Mouse (Mus musculus) mesoderm, embryonic 11.5 days (tissue): ENCODE measurements around the gene Abhd6.
"Not testable (repeated sequence)": the region's sequence is repeated elsewhere in the genome, so short reads cannot be mapped to it uniquely, and the experiment has no call there.

Experiments
- DNase-seq: peaks from one replicate; pipeline ENCODE4 v3.0.0-alpha.2; 2012; ENCODE audit warnings: low read depth, low spot score

Gene Abhd6

GRCm38 (mm10) chr14:7999030-7999429 is 3.7 kb upstream of the Abhd6 start:
- DNase-seq: no peak

- no peak for DNase-seq
These were observed 3.3 kb upstream of the Abhd6 start for GRCm38 (mm10) chr14:7999435-7999834.

DNA sequence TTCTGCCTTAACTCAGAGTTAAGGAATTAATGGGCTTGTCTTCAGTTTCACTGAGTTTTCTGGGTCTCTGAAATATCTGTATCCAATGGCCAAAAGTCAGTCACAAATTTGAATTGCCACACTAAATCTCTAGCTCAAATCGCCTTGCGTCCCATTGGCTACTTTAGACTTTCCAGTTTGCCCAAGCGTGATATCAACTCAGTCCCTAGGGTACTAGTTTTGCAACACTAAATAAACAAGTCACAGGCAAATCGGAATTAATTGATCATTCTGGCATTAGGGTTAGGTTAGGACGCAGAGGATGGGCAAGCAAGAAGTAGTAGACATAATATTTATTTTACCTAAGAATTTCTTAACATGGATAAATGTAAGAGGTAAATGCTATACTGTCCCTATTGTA is 2.5 kb upstream of the Abhd6 start:
- no peak for DNase-seq

DNA sequence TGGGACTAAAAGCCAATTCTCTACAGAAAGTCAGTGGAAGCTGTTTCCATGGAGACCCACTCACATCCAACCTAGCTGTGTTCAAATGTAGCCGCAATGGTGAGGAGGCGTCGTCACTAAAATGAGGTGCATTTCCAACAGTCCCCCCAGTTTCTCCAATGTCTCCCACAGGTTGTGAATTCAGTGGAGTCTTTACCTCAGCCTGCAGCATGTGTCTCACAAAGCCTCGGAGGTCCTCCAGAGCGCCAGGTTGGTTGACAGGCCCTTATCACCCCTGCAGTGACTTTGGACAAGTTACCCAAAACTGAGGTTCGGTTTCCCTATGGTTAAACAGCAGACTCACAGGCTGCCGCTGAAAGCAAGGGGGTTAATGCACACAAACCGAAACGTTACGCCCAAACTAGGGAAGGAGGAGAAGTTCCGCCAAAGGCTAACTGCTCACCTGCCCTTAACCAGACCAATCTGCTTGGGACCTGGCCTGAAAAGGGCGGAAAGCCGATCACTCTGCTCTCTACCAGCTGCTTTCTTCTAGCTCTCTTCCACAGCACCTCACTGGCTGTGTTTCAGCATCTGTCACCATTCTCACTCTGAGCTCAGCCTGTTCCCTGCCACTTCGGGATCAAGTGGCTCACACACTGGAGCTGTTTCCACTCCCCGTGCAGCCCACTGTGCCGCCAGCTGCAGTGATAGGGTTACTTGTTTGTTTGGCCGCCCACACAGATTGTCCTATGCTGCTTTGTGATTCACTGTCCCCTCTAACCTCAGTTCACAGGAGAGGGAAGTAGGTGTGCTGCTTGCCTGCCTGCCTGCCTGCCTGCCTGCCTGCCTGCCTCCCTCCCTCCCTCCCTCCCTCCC is 1.6 kb upstream of the Abhd6 start:
- no peak for DNase-seq

- DNase-seq: no peak
These were observed 480 bp downstream of the Abhd6 start for GRCm38 (mm10) chr14:8003093-8003670.

- DNase-seq: no peak
These were observed 1.3 kb downstream of the Abhd6 start for GRCm38 (mm10) chr14:8003727-8004670.

GRCm38 (mm10) chr14:8006061-8006460 is 3.4 kb downstream of the Abhd6 start:
- not testable (repeated sequence) for DNase-seq

- no peak for DNase-seq
These were observed 4.4 kb downstream of the Abhd6 start for GRCm38 (mm10) chr14:8007084-8007483.

GRCm38 (mm10) chr14:8007486-8007885 is 4.8 kb downstream of the Abhd6 start:
- no peak for DNase-seq

DNA sequence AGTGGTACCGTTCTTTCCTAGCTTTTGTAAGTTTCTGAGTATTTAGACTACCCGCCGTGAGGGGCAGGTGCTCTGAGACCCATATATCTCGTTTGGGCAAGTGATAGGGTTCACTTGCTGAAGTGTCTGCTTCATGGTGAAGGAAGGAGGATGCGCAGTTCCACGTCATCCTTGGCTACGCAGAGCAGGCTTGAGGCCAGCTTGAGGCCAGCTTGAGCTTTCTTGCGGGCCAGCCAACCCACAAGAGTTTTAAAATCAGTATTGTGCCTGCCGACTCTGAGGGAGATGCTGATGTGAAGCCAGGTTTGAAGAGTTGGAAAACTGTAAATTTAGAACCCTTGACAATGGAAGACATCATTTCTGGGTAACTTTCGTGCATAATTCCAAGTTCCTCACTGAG is 5.2 kb downstream of the Abhd6 start:
- DNase-seq: no peak

DNA sequence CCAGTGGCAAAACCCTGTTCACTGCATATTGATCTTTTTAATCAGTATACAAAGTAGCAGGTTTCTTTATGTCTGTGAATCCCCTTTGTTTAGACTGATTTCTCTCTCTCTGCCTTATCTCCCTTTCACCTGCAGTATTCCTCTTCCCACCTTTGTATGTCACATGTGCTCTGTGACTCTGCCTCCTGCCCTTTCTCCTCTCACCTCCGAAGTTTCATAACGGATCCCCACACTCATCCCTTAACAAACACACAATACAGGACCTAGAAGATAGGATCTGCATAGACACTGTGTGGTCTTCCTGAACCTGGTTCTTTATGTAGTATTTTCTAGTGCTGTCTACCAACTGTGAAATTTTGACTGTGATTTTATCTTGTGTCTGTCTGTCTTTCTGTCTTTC is 8.6 kb downstream of the Abhd6 start:
- no peak for DNase-seq

DNA sequence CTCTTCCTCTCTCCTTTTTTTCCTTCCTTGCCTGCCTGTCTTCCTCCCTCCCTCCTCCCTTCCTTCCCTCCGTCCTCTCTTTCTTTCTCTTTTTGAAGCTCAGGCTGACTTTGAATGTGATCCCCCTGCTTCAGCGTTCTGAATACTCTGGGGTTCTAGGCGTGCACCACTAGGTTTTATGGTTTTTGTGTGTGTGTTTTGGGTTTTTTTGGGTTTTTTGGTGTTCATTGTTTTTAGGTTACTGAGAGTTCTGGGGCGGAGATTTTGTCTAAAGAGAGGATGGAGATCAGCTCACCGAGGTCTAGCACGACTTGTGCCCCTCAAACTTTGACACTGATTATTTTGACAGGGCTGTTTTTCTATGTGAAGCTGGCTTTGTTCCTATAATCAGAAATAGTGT is 9.2 kb downstream of the Abhd6 start:
- DNase-seq: no peak

DNA sequence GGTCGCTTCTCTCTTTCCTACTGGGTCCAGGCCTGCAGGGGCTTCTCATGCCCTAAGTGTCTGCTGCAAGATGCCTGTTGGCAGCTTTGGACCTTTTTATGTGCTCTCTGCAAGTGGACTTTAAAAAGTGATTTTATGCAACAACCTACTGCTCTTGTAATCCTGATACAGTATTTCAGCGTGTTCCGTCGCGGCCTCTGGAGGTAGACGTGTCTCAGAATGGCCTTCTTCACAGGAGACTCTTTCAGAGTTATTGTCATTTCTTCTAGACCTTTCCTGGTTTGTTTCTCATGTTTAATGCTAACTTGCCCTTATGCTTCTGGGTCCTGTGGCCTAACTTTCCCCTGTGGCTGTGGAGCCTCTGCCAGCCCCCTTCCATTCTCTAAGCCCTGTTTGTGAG is 13.1 kb downstream of the Abhd6 start:
- DNase-seq: no peak

DNA sequence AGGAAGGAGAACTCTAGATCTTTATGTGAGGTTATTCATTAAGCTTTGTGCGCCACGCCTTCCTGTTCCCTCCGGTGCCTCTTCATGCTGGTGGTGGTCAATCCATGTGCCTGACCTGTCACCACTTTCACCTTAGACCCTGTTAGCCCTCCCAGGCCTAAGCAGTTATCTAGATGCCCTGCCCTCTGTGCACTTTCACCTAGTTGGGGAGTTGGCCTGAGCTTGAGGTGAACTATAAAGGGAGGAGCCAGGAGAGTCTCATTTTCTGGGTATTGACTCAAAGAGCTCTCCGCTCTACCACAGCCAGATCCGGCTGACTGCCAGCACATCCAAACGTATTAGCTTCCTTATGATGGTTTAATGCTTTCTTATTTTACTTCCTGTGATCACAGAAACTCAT is 13.6 kb downstream of the Abhd6 start:
- DNase-seq: no peak

DNA sequence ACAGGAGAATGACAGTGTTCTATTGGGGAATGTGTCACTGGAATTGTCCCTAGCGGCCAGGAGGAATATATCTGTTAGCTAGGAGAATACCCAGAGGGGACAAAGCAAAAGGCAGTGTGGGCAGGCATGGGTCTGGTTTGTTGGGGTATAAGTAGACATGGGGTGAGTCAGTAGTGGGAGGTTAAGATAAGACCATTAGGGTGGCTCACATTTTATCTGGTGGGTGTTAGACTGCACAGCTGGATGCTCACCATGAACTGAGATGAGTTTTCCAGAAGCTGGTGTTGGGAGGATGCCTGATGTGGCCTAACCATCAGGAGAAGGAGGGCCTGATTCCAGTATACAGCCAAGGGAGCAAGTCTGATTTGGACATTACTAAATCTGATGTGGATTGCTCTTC is 14.2 kb downstream of the Abhd6 start:
- DNase-seq: no peak

DNA sequence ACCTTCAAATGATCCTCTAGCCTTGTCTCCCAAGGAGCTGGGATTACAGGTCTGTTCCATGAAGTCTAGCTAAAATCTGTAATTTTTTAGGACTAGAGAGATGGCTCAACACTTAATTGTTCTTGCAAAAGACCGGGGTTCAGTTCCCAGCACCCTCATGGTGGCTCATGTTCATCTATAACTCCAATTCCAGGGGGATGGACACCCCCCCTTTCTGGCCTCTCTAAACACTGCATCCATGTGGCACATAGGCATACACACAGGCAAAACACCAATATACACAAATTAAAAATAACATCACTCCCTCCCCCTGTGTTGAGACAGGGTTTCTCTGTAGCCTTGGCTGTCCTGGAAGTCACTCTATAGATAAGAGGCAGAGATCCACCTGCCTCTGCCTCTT is 17.3 kb downstream of the Abhd6 start:
- DNase-seq: no peak

DNA sequence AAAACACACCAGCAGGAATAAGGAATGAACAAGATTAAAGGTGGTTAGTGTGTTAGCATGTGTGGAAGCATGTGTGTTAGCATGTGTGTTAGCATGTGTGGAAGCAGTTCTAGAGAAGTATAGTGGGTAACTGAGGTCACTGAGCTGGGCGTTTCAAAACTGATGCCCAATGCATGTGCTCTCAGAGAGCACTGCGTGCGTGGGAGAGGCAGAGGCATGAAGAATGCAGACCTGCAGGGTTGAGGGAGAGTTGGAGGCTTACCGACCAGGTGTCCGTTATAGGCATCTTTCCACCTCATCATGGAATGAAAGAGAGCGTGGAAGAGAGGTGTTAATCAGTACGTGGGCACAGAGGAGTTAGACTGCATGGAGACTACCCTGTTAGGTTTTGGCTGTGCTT is 17.8 kb downstream of the Abhd6 start:
- DNase-seq: no peak

GRCm38 (mm10) chr14:8024469-8024868 is 21.8 kb downstream of the Abhd6 start:
- no peak for DNase-seq

DNA sequence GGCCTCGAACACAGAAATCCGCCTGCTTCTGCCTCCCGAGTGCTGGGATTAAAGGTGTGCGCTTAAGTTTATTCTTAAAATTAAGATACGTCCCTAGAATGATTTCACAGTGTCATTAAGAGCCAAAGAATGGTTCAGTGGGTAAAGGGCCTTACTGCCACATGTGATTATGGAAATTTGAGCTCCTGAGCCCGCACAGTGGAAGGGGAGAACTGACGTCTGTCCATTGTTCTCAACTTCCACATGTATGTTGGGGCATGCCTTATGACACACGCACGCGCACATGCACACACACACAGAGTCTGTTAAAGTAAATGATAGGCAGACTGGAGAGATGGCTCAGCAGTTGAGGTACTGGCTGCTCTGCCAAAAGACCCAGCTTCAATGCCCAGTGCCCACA is 22.2 kb downstream of the Abhd6 start:
- no peak for DNase-seq

DNA sequence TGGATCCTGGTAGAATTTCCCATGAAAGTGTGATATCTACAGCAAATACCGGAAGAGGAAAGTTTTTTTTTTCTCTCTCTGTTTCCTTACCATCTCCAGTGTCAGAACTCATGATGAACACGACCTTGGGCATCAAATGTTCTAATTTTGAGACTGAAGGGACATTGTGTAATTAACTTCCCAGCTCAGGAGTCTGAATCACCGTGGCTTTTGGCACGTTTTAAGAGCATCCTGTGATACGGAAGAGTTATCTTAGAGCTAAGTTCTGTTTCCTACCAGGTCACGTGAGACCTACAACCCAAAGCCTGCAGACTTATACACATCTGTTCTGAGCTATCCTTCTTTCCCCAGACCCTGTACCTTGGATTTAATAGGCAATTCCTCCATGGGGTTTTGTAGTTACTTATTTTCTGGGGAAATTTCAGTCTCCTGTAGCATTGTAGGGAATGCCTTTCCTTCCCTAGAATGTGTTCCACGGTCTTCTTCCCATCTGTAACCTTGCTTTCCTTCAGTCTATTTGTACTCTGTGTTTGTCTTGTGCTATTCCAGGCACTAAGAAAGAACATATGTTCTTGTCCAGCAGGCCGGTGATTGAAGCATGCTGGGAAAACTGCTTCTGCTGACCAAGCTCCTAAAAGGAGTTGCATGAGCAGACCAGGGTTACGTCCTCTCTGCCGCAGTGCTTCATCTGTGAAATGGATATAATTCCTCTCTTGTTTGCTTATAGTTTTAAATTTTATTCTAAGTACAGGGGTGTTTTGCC is 24.2 kb downstream of the Abhd6 start:
- DNase-seq: no peak

DNA sequence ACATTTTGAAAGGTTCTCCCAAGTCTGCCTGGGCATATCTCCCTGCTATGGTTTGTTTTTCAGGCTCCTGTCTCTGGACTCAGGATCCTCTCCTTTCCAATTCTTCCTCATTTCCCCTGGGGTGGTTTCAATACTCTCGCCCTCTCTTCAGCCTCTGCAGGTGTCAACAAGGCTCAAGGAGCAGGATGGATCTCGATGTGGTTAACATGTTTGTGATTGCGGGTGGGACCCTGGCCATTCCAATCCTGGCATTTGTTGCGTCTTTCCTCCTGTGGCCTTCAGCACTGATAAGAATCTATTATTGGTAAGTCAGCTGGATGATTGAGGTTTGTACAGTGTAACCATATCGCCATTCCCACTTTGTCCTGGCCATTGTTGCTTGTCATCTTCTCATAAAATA is 25.4 kb downstream of the Abhd6 start:
- no peak for DNase-seq

- DNase-seq: no peak
These were observed 27.1 kb downstream of the Abhd6 start for GRCm38 (mm10) chr14:8029752-8030151.
